Mouse (Mus musculus) lung, postnatal 4 days (tissue): ENCODE measurements around the gene Slc38a10.

ENCODE experiments used
- DNase-seq, 2 experiments: peaks; one replicate each; pipeline ENCODE4 v3.0.0; 2021

The Slc38a10 gene

GRCm38 (mm10) chr11:120151113-120151494 lies at the start of gene Slc38a10:
Gene Slc38a10, minus strand, starts transcription at chr11:120151346.
- peak; percentile 100 for DNase-seq

DNA sequence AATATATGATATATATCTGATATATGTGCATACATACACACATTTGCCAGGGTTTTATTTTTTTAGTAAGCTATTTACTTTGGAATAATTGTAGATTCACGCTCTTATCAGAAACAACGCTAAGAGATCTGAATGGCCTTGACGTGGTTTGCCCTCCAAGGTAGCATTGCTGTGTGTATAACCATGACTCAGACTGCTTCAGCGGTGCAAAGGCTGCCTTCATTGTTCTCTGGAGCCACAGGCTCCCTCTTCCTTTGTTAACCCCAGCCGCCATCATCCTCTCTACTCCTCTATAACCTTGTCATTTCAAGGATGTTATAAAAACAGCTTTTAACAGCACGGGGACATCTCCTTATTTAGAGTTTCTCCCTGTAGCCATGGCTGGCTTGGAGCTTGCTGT lies 49.5 kb upstream of the Slc38a10 start:
- no peak for DNase-seq

DNA sequence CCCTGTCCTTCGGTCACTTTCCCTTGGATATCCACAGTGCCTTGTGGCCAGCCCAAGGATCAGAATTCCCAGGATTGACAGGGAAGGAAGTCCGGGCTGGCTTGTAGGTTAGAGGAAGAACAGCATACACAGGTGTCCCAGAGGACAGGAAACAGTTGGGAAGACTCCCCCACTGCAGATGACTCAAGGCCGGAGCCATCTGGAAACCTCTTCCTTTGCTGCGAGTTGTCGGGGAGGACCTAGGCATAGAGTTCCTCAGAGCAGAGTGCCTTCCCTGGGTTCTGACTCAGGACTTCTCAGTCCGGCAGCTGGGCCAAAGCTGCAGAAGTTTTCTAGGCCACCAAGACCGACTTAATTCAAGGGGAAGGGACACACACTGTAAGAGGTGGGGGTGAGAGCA lies 48.6 kb upstream of the Slc38a10 start:
- no peak for DNase-seq

DNA sequence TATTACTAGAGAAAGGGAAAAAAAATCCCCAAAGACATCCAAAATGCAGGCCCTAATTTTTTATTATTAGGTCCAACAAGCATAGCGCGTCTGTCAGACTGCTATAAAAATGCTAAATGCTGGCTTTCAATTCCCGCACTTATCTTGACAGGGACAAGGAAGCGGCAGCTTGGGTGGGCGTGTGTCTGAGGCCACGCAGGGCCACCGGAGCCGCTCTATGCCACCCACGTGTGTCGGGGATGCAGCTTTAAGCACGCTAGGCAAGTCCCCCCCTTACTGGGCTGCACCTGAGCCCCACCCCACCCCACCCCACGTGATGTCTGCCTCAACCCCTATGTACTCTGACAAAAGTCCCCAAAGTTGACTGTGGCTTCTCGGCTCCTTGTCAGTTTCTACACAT lies 47.7 kb upstream of the Slc38a10 start:
- DNase-seq = no peak

GRCm38 (mm10) chr11:120190526-120191412 lies 39.6 kb upstream of the Slc38a10 start:
- peak; percentile 18 to 32 for DNase-seq

DNA sequence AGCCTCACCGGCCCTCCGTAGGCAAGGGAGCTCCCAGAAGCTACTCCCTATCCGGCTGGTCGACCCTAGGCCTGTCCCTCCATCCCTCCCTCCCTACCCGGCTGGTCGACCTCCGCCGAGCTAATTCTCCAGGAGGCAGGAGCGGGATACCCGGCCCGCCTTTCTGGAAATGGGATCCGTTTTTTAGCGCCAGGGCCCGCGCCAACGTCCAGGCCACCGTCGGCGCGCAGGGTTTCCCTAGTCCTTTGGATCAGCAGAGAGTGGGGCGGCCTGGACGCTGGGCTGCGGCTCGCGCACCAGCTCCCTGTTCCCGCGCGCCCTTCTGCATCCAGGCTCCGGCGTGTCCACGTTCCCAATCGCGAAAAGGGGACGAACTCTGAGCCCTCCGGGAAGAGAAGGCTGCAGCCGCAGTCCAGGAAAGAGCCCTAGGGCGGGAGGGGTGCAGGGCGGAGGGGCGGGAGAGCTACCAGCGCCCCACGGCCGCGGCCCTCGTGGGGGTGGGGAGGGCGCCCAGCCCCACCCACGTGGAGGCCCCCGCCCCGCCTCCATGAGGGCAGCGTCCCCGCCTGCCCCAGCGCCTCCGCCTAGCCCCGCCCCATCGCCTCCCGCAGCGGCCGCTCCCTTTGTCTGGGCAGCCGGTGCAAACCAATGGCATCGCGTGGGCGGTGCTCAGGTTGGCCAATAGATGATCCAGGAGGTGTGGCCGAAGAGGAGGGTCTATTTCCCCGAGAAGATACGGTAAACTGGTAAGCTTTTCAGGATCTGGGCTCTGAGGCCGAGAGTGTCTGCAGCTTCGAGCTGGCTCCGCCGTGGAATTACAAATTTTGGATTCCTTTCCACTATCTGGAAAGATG lies 38.5 kb upstream of the Slc38a10 start:
- DNase-seq = peak; percentile 98 to 100

DNA sequence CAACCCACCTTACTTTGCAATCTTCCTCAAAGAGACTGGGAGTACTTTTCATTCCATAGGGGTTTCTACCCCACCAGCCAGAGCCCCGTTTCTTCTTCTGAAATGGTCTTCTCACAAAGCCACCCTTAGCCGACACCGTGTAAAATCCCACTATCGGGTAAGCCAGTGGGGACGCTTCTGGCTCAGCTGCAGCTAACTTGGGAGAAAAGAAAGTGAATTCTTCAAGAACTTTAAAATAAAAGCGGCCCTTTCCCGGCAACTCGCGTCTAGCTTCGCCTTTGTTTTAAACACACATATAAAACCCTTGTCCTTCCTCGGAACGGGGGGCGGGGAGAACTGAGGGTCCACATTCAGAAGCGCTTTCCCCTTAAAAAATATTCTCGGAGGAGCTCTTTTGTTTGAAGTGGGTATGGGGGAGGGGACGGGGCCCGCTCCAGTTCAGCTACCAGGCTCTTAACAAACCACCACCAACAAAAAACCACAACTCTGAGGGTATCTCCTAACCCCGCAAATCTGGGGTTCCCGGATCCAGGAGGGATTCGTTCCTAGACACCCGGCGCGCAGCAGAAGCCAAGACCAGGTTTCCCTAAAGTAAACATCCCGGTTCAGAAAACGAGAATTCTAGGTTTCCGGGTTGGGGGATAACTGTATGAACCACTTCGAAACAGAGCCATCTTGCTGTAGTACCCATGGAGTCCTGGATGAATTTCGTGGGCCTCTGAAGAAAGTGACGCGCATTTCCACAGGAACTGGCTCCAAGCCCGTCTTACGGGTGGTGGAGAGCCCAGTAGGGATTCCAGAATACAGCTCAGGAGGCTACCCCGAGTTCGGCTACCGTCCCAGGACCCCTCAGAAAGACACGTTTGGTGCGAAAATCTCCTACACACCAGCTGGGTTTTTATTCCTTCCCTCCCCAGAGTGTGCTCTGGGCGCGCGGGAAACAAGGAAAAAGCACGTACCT lies 37.6 kb upstream of the Slc38a10 start:
- DNase-seq = peak; percentile 71 to 72

DNA sequence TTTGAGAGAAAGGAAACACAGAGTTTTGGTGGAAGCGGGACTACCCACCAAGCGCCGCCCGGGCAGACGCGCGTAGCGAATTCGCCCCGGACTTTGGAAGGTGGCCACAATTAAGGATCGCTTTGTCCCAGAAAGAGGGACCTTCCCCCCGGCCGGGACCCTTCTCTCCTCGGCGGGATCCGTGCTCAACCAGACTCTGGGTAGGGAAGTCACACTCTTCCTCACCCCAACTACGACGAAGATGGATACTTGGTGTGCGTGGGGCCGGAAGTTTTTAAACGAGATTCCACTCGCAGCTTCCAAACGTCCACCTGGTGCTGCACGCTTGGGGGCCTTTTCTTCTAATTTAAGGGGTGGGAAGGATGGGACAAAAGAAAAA lies 36.9 kb upstream of the Slc38a10 start:
- peak; percentile 58 to 60 for DNase-seq

DNA sequence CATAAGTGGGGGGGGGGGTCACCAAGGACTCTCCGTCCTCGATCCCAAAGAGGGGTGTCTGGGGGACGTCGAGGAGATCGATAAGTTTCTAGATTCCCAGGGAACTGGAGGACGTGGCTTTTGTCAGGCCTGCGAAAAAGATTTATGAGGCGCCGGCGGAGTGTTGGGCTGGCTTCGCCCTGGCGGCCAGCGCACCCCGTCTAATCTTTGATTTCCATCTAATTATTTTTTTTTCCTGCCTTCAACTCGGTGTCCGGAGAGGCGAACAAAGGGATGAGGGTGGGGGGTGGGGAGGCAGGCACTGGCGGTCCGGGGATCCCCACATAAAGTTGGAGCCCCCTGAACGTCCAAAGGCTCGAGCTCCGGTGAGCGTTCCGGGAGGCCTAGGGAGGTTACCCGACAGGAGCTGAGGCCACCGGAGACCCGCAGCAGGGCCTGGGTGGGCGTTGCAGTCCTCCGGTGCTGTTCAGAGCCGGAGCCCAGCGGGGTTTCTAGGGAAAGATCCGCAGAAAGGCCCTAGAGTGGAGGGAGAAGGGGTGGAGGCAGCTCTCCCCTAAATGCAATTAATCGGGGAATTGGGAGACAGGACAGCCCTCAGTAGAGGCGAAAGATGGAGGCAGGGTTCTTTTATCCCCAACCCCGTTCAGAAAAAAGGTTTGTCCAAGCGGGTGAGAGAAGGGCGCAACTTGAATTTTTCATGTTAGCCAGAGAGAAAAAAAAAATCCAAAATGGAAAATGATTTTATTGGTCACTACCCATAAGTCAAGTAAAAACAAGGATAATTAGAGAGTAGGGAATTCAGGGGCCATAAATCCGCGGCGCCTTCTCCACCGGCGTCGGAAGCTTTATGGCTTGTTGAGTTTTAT lies 36.3 kb upstream of the Slc38a10 start:
- DNase-seq = peak; percentile 57 to 69

DNA sequence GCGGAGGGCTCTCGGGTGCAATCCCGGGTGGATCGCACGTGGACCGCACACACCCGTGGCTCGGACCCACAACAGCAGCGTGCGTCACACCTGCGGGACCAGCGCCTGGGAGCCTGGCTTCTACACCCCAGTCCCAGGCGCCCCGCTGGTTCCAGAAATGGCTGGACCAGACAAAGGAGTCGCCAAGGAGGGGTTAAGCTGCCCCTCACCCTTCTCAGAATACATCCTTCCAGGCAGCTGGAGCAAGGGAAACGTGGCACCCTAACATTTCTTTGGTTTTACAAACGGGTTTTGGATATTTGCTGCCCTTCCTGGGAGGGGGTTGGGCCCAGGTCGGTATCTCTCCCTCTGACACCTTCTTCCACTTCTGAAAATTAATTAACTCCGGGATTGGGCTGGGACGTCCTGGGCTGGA lies 35.7 kb upstream of the Slc38a10 start:
- DNase-seq = peak; percentile 42 to 54

GRCm38 (mm10) chr11:120186145-120186740 lies 35.1 kb upstream of the Slc38a10 start:
- DNase-seq = peak in 1 of 2 experiments; percentile 14

GRCm38 (mm10) chr11:120185316-120186141 lies 34.4 kb upstream of the Slc38a10 start:
- DNase-seq = peak; percentile 64

GRCm38 (mm10) chr11:120184371-120185315 lies 33.5 kb upstream of the Slc38a10 start:
- DNase-seq = peak; percentile 45 to 53

DNA sequence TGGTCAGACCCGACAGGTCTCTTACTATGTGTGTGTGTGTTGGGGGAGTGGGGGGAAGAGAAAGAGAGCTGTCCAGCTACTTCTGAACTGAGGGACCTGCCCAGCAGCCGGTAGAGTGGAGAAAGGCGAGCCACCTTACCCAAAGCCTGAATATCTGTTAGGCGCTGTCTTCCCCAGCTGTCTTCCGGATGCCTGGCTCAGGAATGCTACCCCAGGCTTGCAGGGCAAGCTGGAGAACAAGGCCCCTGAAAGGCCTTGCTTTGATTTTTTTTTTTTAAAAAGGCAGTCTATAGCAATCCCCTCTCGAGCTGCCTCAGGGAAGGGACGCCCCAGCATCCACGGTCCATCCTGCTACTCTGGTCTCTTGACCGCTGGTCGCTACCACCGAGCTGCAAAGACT lies 32.6 kb upstream of the Slc38a10 start:
- DNase-seq = no peak

DNA sequence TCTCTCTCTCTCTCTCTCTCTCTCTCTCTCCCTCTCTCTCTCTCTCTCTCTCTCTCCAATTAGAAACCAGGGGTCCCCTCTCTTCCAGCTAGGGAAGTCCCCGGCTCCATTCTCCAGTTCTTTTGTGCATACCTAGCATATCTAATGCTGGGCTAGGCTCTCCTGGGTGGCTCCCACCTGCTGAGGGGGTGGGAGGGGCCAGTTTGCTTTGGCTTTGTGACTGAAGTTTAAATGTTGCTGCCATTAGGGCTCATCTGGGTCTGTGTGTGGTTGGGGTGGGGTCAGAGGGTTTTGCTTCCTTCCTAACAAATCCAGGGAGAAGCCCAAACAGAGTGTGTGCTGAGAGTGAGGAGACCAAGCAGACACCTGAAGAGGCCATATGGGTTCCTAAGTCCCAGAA lies 32.0 kb upstream of the Slc38a10 start:
- DNase-seq = no peak

- DNase-seq = no peak
These were observed 31.4 kb upstream of the Slc38a10 start for GRCm38 (mm10) chr11:120182396-120183030.

DNA sequence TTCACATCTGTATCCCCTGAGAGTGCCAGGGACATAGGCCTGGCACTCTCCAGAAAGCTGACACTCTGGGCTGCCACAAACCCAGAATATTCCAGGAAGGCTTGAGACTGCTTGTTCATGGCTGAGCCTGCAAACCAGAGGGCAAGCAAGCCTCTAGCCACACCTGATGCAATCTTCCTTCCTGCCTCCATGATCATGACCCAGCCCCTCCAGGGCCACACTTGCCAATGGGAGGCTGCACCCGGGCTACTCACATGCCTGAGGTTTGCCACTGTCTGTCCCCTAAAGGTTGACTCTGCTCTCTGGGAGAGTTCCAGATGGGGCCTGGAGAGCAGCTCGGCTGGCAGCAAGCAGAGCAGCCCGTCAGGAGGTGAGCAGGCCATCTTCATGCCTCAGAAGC lies 30.2 kb upstream of the Slc38a10 start:
- DNase-seq = peak in 1 of 2 experiments; percentile 22

DNA sequence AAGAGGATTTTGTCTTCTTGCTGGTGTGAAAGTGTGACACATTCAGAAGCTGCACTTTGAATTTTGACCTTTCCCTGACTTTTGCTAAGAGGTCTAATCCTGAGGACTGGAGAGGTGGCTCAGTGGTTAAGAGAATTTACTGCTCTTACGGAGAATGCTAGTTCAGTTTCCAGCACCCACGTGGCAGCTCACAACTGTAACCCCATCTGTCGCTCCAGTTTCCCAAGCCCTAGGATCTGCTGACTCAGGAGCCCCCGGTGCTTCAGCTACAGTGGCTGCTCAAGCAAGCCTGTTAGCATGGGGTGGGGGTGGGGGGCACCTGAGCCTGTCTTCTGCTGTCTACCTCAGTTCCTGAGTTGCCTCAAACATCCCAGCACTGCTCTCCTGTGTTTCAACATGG lies 28.2 kb upstream of the Slc38a10 start:
- DNase-seq = no peak
